Mouse (Mus musculus) forebrain, embryonic 11.5 days (tissue): ENCODE results near the gene Dad1. TPM values are rescaled to one million over a fixed set of nuclear protein-coding genes. Genes with fewer than 3 reads are reported as not detected.

ENCODE experiments used
- ATAC-seq: fragments of 200-750 bp; cut with Nextera tagmentation; replicated peaks from 2 replicates; pipeline ENCODE4 v1.8.0; 2017; ENCODE audit warnings: moderate TSS enrichment; ENCODE audit not compliant: low FRiP score
- DNase-seq: peaks from one replicate; pipeline ENCODE4 v3.0.0-alpha.2; 2017; ENCODE audit warnings: low spot score
- H3K27ac ChIP-seq: fragments of 300-500 bp; sonication (generic); 2 replicates; pipeline ENCODE4 v1.5.1; 2014; ENCODE audit warnings: low read depth, low read length
- H3K27me3 ChIP-seq: fragments of 300-500 bp; sonication (generic); 2 replicates; pipeline ENCODE4 v1.6.1; 2014; ENCODE audit warnings: mild to moderate bottlenecking, low read length, mixed read lengths; ENCODE audit not compliant: control insufficient read depth, insufficient read depth
- H3K36me3 ChIP-seq: fragments of 300-500 bp; sonication (generic); 2 replicates; pipeline ENCODE4 v1.6.1; 2014; ENCODE audit warnings: mild to moderate bottlenecking, low read length, moderate library complexity, mixed read lengths; ENCODE audit not compliant: control insufficient read depth, insufficient read depth
- H3K4me1 ChIP-seq: fragments of 300-500 bp; sonication (generic); replicated peaks from 2 replicates; pipeline ENCODE4 v1.6.1; 2014; ENCODE audit warnings: low read length, mixed read lengths; ENCODE audit not compliant: control insufficient read depth, insufficient read depth
- H3K4me2 ChIP-seq: fragments of 300-500 bp; sonication (generic); 2 replicates; pipeline ENCODE4 v1.6.1; 2014; ENCODE audit warnings: low read depth, mild to moderate bottlenecking, low read length, moderate library complexity, mixed read lengths; ENCODE audit not compliant: severe bottlenecking
- H3K4me3 ChIP-seq: fragments of 300-500 bp; sonication (generic); 2 replicates; pipeline ENCODE4 v1.5.1; 2014; ENCODE audit warnings: low read depth, low read length
- H3K9ac ChIP-seq: fragments of 300-500 bp; sonication (generic); 2 replicates; pipeline ENCODE4 v1.6.1; 2014; ENCODE audit warnings: low read length
- H3K9me3 ChIP-seq: fragments of 300-500 bp; sonication (generic); 2 replicates; pipeline ENCODE4 v1.6.1; 2016; ENCODE audit warnings: low read length, mixed read lengths; ENCODE audit not compliant: control insufficient read depth
- WGBS: fragments of 180-500 bp; shearing (Covaris S2); extraction: QIAGEN DNeasy Blood & Tissue Kit; methylation state at CpG from one replicate; pipeline ENCODE4 v1.1.7; 2014; 5-methylcytosine and 5-hydroxymethylcytosine counted together
- polyA plus RNA-seq: library from polyadenylated mRNA; unstranded; fragments of >200 nt; fragmentation: Nextera tagmentation; extraction: Ambion mirVana; gene quantifications from 2 replicates; pipeline ENCODE4 v1.2.1, GENCODE M21; 2014

Dad1 gene
- polyA plus RNA-seq, 1 experiment from 2014 or later = 240 TPM

- H3K27ac ChIP-seq = no peak overlapping the region
- H3K4me2 ChIP-seq = no peak overlapping the region
- no peaks in the 10 kb centered on the region for H3K9me3 ChIP-seq
- no peaks in the 10 kb centered on the region; the same call in none of the 2 replicates for H3K4me1 ChIP-seq
- no peak overlapping the region for H3K9ac ChIP-seq
- DNase-seq (no peak), ATAC-seq (no peak)
- H3K4me3 ChIP-seq = no peak overlapping the region
- no peaks in the 10 kb centered on the region for H3K36me3 ChIP-seq
- H3K27me3 ChIP-seq = no peaks in the 10 kb centered on the region
- 66% methylated on average over 4 of the region's 4 CpGs for WGBS
Observed at GRCm38 (mm10) chr14:54191026-54191390, 62.9 kb downstream of the Dad1 start.

- Histone ChIP-seq H3K27me3 (no peaks in the 10 kb centered on the region), H3K36me3 (no peaks in the 10 kb centered on the region), H3K9me3 (no peaks in the 10 kb centered on the region), H3K27ac (no peak overlapping the region), H3K9ac (no peak overlapping the region), H3K4me1 (no peaks in the 10 kb centered on the region; the same call in none of the 2 replicates), H3K4me3 (no peak overlapping the region), H3K4me2 (no peak overlapping the region)
- 55% methylated on average over 7 of the region's 7 CpGs for WGBS
- ATAC-seq (no peak), DNase-seq (no peak)
Observed at GRCm38 (mm10) chr14:54190305-54191025, 63.4 kb downstream of the Dad1 start.

- H3K36me3 ChIP-seq = no peaks in the 10 kb centered on the region
- no peaks in the 10 kb centered on the region; the same call in none of the 2 replicates for H3K4me1 ChIP-seq
- H3K27ac ChIP-seq = no peak overlapping the region
- no peak for DNase-seq
- no peaks in the 10 kb centered on the region for H3K27me3 ChIP-seq
- no peak overlapping the region for H3K9ac ChIP-seq
- ATAC-seq = no peak
- H3K4me2 ChIP-seq = no peak overlapping the region
- 77% methylated on average over 3 of the region's 3 CpGs for WGBS
- no peak overlapping the region for H3K4me3 ChIP-seq
- H3K9me3 ChIP-seq = no peaks in the 10 kb centered on the region
Observed at GRCm38 (mm10) chr14:54189255-54189654, 64.6 kb downstream of the Dad1 start.

GRCm38 (mm10) chr14:54187211-54187610 is 66.7 kb downstream of the Dad1 start:
- Histone ChIP-seq H3K4me1 (no peaks in the 10 kb centered on the region; the same call in none of the 2 replicates), H3K9ac (no peak overlapping the region), H3K36me3 (no peaks in the 10 kb centered on the region), H3K4me2 (no peak overlapping the region), H3K27ac (no peak overlapping the region), H3K27me3 (no peaks in the 10 kb centered on the region), H3K4me3 (no peak overlapping the region), H3K9me3 (no peaks in the 10 kb centered on the region)
- no peak for DNase-seq
- WGBS = 47% methylated on average over 6 of the region's 6 CpGs
- ATAC-seq = no peak

Other genes with a start within 250 kb of the Dad1 start
- gene Abhd4, start 84 bp upstream of the Dad1 start, polyA plus RNA-seq = 50.9 and 53.5 TPM in 2 replicates
- not detected in 2 replicates for gene Olfr49, start 30.8 kb upstream of the Dad1 start, polyA plus RNA-seq
- gene Oxa1l, start 106.7 kb upstream of the Dad1 start, polyA plus RNA-seq = 56.7 and 58.3 TPM in 2 replicates
- 4.5 and 5.0 TPM in 2 replicates for gene Slc7a7, start 163.7 kb upstream of the Dad1 start, polyA plus RNA-seq
- 220 and 221 TPM in 2 replicates for gene Mrpl52, start 172.8 kb upstream of the Dad1 start, polyA plus RNA-seq
- 70.7 and 71.6 TPM in 2 replicates for gene Mmp14, start 177.5 kb upstream of the Dad1 start, polyA plus RNA-seq
- 28.8 and 29.9 TPM in 2 replicates for gene Lrp10, start 210.0 kb upstream of the Dad1 start, polyA plus RNA-seq
- 18.8 and 19.8 TPM in 2 replicates for gene Rem2, start 222.0 kb upstream of the Dad1 start, polyA plus RNA-seq